Mouse (Mus musculus) inflammation-experienced regulatory T-cells, adult 6 months (primary cell): ENCODE data around the gene Cux2. TPM values are rescaled to one million over a fixed set of nuclear protein-coding genes. Genes with fewer than 3 reads are reported as not detected.
A peak's percentile ranks its signal among the peaks of the same experiment; 100 is the strongest.
"Not testable (repeated sequence)": the region's sequence is repeated elsewhere in the genome, so short reads cannot be mapped to it uniquely, and the experiment has no call there.

Experiments
- ATAC-seq: one replicate; pipeline ENCODE4 v1.8.0; 2017
- polyA plus RNA-seq, 3 experiments: library from polyadenylated mRNA; unstranded; fragments of 100-300 nt; shearing (Covaris generic); gene quantifications; one replicate each; pipeline ENCODE4 v1.2.1; 2017

The Cux2 gene
- polyA plus RNA-seq, 3 experiments from 2014 or later, result 0.09 TPM; not detected in 2

GRCm38 (mm10) chr5:121858427-121858826 lies 191.5 kb downstream of the Cux2 start:
- ATAC-seq, result no peak

GRCm38 (mm10) chr5:121856740-121857139 lies 193.2 kb downstream of the Cux2 start:
- no peak for ATAC-seq

GRCm38 (mm10) chr5:121854768-121855167 lies 195.1 kb downstream of the Cux2 start:
- ATAC-seq, result no peak

GRCm38 (mm10) chr5:121853368-121854051 lies 196.4 kb downstream of the Cux2 start:
- ATAC-seq, result no peak

- ATAC-seq, result no peak
These were observed 200.2 kb downstream of the Cux2 start for GRCm38 (mm10) chr5:121849478-121850349.

GRCm38 (mm10) chr5:121848743-121849142 lies 201.2 kb downstream of the Cux2 start, which contains the start of gene Pheta1:
TSS of gene Pheta1 (plus strand) at chr5:121848984.
- ATAC-seq, result peak; percentile 94

- peak; percentile 34 for ATAC-seq
These were observed 201.8 kb downstream of the Cux2 start for GRCm38 (mm10) chr5:121848035-121848519.

GRCm38 (mm10) chr5:121847269-121847668 lies 202.6 kb downstream of the Cux2 start:
- not testable (repeated sequence) for ATAC-seq

GRCm38 (mm10) chr5:121846322-121846721 lies 203.6 kb downstream of the Cux2 start:
- no peak for ATAC-seq

- ATAC-seq, result no peak
These were observed 204.5 kb downstream of the Cux2 start for GRCm38 (mm10) chr5:121845361-121845760.

- no peak for ATAC-seq
These were observed 206.6 kb downstream of the Cux2 start for GRCm38 (mm10) chr5:121843138-121843905.

- ATAC-seq, result peak; percentile 63
These were observed 207.2 kb downstream of the Cux2 start for GRCm38 (mm10) chr5:121842665-121843118.

GRCm38 (mm10) chr5:121841973-121842372 lies 207.9 kb downstream of the Cux2 start:
- ATAC-seq, result no peak

GRCm38 (mm10) chr5:121841516-121841915 lies 208.4 kb downstream of the Cux2 start:
- no peak for ATAC-seq

GRCm38 (mm10) chr5:121839128-121839473 lies 210.8 kb downstream of the Cux2 start:
- no peak for ATAC-seq

- peak; percentile 11 for ATAC-seq
These were observed 211.4 kb downstream of the Cux2 start for GRCm38 (mm10) chr5:121838341-121839127.

GRCm38 (mm10) chr5:121837441-121838340 lies 212.2 kb downstream of the Cux2 start, which contains the start of gene Sh2b3:
TSS of gene Sh2b3 (minus strand) at chr5:121837646.
- ATAC-seq, result peak; percentile 14

- peak; percentile 77 for ATAC-seq
These were observed 213.0 kb downstream of the Cux2 start for GRCm38 (mm10) chr5:121836692-121837415.

- peak; percentile 2 for ATAC-seq
These were observed 213.8 kb downstream of the Cux2 start for GRCm38 (mm10) chr5:121835949-121836691.
